Mouse (Mus musculus) heart, adult 18-20 months (tissue): Measurements from ENCODE around the gene Matn1. TPM values are rescaled to one million over a fixed set of nuclear protein-coding genes. Genes with fewer than 3 reads are reported as not detected.

Experiments used
- DNase-seq, 2 experiments: peaks; one replicate each; pipeline ENCODE4 v3.0.0; 2021 to 2022; ENCODE audit warnings: mixed read lengths in 1 of 2
- total RNA-seq, 2 experiments: library from RNA; stranded (reverse); gene quantifications; 2 replicates each; pipeline ENCODE4 v1.2.3; 2021

The Matn1 gene
- total RNA-seq, 2 experiments from 2014 or later = not detected

- no peak for DNase-seq
These were observed 40.4 kb downstream of the Matn1 start for GRCm38 (mm10) chr4:130984416-130985182.

- no peak for DNase-seq
These were observed 42.9 kb downstream of the Matn1 start for GRCm38 (mm10) chr4:130987046-130987445.

DNA sequence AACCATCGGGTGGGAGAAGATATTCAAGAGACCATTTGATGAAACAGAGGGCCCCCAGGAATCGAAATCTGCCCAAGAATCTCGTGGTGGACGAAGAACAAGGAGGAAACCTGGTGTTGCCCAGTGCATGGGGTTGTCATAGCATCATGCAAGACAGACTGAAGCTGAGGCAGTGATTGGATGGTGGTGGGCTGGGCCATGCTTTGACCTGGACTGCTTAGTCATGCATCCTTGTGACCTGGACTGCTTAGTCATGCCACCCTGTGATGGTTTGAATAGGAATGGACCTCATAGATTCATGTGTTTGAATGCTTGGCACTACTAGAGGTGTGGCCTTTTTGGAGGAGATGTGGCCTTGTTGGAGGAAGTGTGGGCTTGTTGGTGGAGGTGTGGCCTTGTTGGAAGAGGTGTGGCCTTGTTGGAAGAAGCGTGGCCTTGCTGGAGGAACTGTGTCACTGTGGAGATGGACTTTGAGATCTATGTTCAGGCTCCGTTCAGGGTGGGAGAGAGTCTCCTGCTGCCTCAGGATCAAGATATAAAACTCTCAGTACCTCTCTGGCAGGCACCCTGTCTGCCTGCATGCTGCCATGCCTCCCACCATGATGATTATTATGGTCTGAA is 44.1 kb downstream of the Matn1 start:
- DNase-seq = no peak

- no peak for DNase-seq
These were observed 45.0 kb downstream of the Matn1 start for GRCm38 (mm10) chr4:130989146-130989545.

- DNase-seq = no peak
These were observed 46.8 kb downstream of the Matn1 start for GRCm38 (mm10) chr4:130990966-130991365.

- DNase-seq = no peak
These were observed 50.4 kb downstream of the Matn1 start for GRCm38 (mm10) chr4:130994556-130994955.

GRCm38 (mm10) chr4:130999744-131000527 is 55.8 kb downstream of the Matn1 start:
- no peak for DNase-seq

DNA sequence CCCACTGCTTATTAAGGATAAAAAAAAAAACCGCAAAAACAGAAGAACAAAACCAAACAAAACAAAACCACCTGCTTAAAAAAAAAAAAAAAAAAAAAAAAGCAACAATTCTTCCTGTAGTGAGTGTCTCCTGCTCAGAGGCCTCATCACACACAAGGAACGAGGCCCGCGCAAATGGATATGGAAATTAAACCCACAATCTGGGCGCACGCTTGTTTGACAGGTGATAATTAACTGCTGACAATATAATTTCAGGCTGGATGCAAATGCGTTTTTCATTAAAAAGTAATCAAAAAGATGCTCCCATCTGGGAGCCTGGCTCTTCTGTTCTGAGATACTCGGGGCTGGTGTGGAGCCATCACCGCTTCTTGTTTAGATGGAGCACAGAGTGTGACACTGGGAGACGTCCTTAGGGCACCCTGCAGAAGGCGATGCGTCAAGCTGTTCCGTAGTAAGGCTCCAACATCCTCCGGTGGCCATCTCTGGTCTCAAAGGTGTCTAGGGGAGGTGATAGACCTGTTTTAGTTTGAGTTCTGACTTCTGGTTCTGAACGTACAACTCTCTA is 56.5 kb downstream of the Matn1 start:
- no peak for DNase-seq

Other genes with a start within 250 kb of the Matn1 start
- 10 to 100 TPM; 37.1 to 38.2 TPM for gene Sdc3, start 151.8 kb upstream of the Matn1 start, total RNA-seq
- gene Laptm5, start 31.3 kb upstream of the Matn1 start, total RNA-seq = 10 to 100 TPM; 16.5 to 30.3 TPM